9 mouse cellular contexts compared by ENCODE assay signal in genomic region chr9:117250036-117250830, GRCm38 (mm10).
DNase-seq lines count a peak whose midpoint lies in the region; ATAC-seq and TF ChIP-seq lines count a peak whose summit lies in the region.
"Had no signal": no experiment of that assay in that cellular context is flagged by ENCODE, and none has a peak within 500 bp of the region (broad histone marks: within the 10 kb centered on the region; RNA-seq: fewer than 3 reads in every experiment).

No protein-coding gene starts in this region.

- H3K9me3 ChIP-seq in heart, embryonic 16.5 days (replicated peaks; ENCODE audit: control insufficient read depth, low read length), result no peaks in the 10 kb centered on the region
- H3K9me3 ChIP-seq in liver, postnatal 0 days (ENCODE audit: low read length), result no peaks in the 10 kb centered on the region

- peak overlapping the region; percentile 65 for H3K4me2 ChIP-seq in heart, embryonic 16.5 days (ENCODE audit: low read depth, low read length)
- peak overlapping the region; percentile 68 for H3K4me2 ChIP-seq in liver, postnatal 0 days (ENCODE audit: low read depth, low read length)

- H3K27me3 ChIP-seq in heart, embryonic 16.5 days (ENCODE audit: control insufficient read depth, insufficient read depth, low read length), result no peaks in the 10 kb centered on the region
- 0 out of 2 replicates have a peak, but pooled peaks cover 4% of the 10 kb centered on the region for H3K27me3 ChIP-seq in liver, postnatal 0 days (ENCODE audit: insufficient read depth, low read length)

- ATAC-seq in heart, embryonic 16.5 days (replicated peaks; ENCODE audit: extremely low read depth, insufficient read depth, low FRiP score), result no peak
- ATAC-seq in liver, postnatal 0 days, result no peak

- WGBS in heart, embryonic 16.5 days, result 23% methylated on average over 13 of the region's 13 CpGs
- WGBS in liver, postnatal 0 days (ENCODE audit: insufficient replicate concordance), result 52% methylated on average over 13 of the region's 13 CpGs

- peak; percentile 29 for DNase-seq in adrenal gland, postnatal 14 days
- no peak for DNase-seq in adrenal gland, adult 18-20 months (ENCODE audit: low spot score in 2 of 2)
- DNase-seq in MN1 (ENCODE audit: low spot score), result peak; percentile 39
- no peak for DNase-seq in liver, postnatal 0 days
- DNase-seq in thymus, postnatal 14 days, result no peak
- no peak for DNase-seq in right cerebral cortex, postnatal 4 days
- no peak for DNase-seq in testis, postnatal 10 days (ENCODE audit: low spot score)
- DNase-seq: cerebellum, postnatal 25 days had no signal

- peaks cover 18% of the 10 kb centered on the region for H3K4me1 ChIP-seq in heart, embryonic 16.5 days (ENCODE audit: control insufficient read depth, insufficient read depth, low read length)
- H3K4me1 ChIP-seq in liver, postnatal 0 days (ENCODE audit: insufficient read depth), result 0 out of 2 replicates have a peak, but pooled peaks cover 5% of the 10 kb centered on the region

- no peak for TF ChIP-seq EP300 in liver, postnatal 0 days (IDR thresholded peaks at IDR 0.05; ENCODE audit: low read depth)

- H3K9ac ChIP-seq in heart, embryonic 16.5 days (ENCODE audit: low read length), result peak overlapping the region; percentile 90
- no peak overlapping the region for H3K9ac ChIP-seq in liver, postnatal 0 days (replicated peaks)

- H3K36me3 ChIP-seq in heart, embryonic 16.5 days (ENCODE audit: control insufficient read depth, insufficient read depth), result no peaks in the 10 kb centered on the region
- H3K36me3 ChIP-seq in liver, postnatal 0 days (replicated peaks; ENCODE audit: insufficient read depth, low read length), result no peaks in the 10 kb centered on the region

- peak overlapping the region; percentile 83 for H3K4me3 ChIP-seq in heart, embryonic 16.5 days (ENCODE audit: low read length)
- H3K4me3 ChIP-seq in liver, postnatal 0 days (ENCODE audit: low read depth, low read length), result peak overlapping the region; percentile 43

- TF ChIP-seq CTCF in liver, postnatal 0 days (IDR thresholded peaks at IDR 0.05; ENCODE audit: low read depth), result no peak

- peak overlapping the region; percentile 89 for H3K27ac ChIP-seq in heart, embryonic 16.5 days (ENCODE audit: low read length)
- 0 out of 2 replicates have a peak overlapping the region, but pooled peaks have one; percentile 13 for H3K27ac ChIP-seq in liver, postnatal 0 days (ENCODE audit: low read depth)

Comparison
In these comparisons a context has a peak if more than half of its experiments do, and no peak if none do; other contexts are left out.
1. DNase-seq: peak in adrenal gland, postnatal 14 days (single experiment) and MN1 (single experiment); none in adrenal gland, adult 18-20 months (0 of 2), liver, postnatal 0 days (single experiment), thymus, postnatal 14 days (single experiment), right cerebral cortex, postnatal 4 days (single experiment) and testis, postnatal 10 days (single experiment).